Mouse (Mus musculus) liver, embryonic 12.5 days (tissue): ENCODE results near the gene Fzr1. TPM values are rescaled to one million over a fixed set of nuclear protein-coding genes. Genes with fewer than 3 reads are reported as not detected.

Experiments
- ATAC-seq: fragments of 200-750 bp; cut with Nextera tagmentation; 2 replicates; pipeline ENCODE4 v1.8.0; 2017; ENCODE audit warnings: moderate number of reproducible peaks, mild to moderate bottlenecking, moderate library complexity
- H3K27ac ChIP-seq: fragments of 300-500 bp; sonication (generic); 2 replicates; pipeline ENCODE4 v1.5.1; 2016; ENCODE audit warnings: mild to moderate bottlenecking
- H3K27me3 ChIP-seq: fragments of 300-500 bp; sonication (generic); replicated peaks from 2 replicates; pipeline ENCODE4 v1.6.1; 2016; ENCODE audit warnings: mild to moderate bottlenecking, moderate library complexity
- H3K36me3 ChIP-seq: fragments of 300-500 bp; sonication (generic); 2 replicates; pipeline ENCODE4 v1.6.1; 2016; ENCODE audit warnings: mild to moderate bottlenecking, moderate library complexity
- H3K4me1 ChIP-seq: fragments of 300-500 bp; sonication (generic); 2 replicates; pipeline ENCODE4 v1.6.1; 2016
- H3K4me2 ChIP-seq: fragments of 300-500 bp; sonication (generic); 2 replicates; pipeline ENCODE4 v1.6.1; 2016; ENCODE audit warnings: mild to moderate bottlenecking, moderate library complexity
- H3K4me3 ChIP-seq: fragments of 300-500 bp; sonication (generic); 2 replicates; pipeline ENCODE4 v1.5.1; 2016; ENCODE audit warnings: mild to moderate bottlenecking, moderate library complexity
- H3K9ac ChIP-seq: fragments of 300-500 bp; sonication (generic); 2 replicates; pipeline ENCODE4 v1.6.1; 2016; ENCODE audit warnings: mild to moderate bottlenecking, moderate library complexity
- H3K9me3 ChIP-seq: fragments of 300-500 bp; sonication (generic); replicated peaks from 2 replicates; pipeline ENCODE4 v1.6.1; 2016; ENCODE audit warnings: mild to moderate bottlenecking, moderate library complexity
- WGBS: fragments of 180-500 bp; shearing (Covaris S2); methylation state at CpG from one replicate; pipeline ENCODE4 v1.1.7; 2016; ENCODE audit not compliant: insufficient replicate concordance; 5-methylcytosine and 5-hydroxymethylcytosine counted together
- polyA plus RNA-seq: library from polyadenylated mRNA; unstranded; fragments of >200 nt; fragmentation: Nextera tagmentation; extraction: Ambion mirVana; gene quantifications from 2 replicates; pipeline ENCODE4 v1.2.1, GENCODE M21; 2016

Fzr1 gene
- polyA plus RNA-seq, 1 experiment from 2014 or later = 93.8 TPM

DNA sequence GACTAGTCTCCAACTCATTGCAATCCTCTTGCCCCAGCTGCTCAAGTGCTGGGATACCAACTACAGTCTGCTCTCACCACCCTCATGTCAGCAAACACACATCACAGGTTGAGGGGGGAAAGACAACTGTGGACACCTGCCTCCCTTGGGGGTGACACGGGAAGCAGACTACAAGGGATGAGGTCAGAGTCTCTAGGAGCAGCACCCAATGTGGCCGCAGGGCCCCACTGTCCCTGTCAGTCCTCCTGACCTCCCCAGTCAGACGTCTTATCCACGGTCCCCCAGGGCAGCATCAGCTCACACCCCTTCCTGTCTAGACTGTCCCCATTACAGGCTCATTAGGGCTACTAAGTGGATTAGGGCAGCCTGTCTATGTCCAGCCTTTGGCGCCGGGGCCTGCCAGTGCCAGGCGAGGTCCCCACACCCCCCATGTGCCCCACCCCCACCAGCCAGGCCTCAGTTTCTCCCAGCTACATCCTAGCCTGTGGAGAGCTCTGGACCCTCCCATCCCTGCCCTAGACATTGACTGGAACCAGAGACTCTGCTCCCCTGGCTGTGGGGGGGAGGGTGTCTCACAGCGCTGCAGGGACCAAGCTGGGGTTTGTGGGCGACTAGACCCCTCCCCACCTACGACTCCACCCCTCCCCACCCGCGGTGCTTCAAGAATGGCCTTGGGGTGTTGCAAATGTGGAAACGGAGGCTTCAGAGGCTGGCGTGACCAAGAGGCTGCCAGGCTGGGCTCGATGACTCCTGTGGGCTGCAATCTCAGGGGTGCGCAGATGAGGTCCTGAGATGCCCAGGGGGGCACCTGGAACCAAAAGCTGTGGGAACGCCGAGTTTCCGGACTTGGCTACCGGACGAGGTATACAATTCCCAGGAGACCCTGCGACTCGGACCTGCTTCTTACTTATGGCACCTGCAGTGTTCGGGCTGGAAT lies 28.5 kb upstream of the Fzr1 start:
- Histone ChIP-seq H3K9me3 (no peaks in the 10 kb centered on the region), H3K4me3 (peak overlapping the region; percentile 28), H3K27ac (no peak overlapping the region), H3K4me1 (peaks cover 92% of the 10 kb centered on the region), H3K36me3 (peaks cover 19% of the 10 kb centered on the region; the same call in 1 of the 2 replicates), H3K9ac (no peak overlapping the region; the same call in 1 of the 2 replicates), H3K27me3 (peaks cover 70% of the 10 kb centered on the region), H3K4me2 (peak overlapping the region; percentile 50)
- ATAC-seq = no peak
- WGBS = 19% methylated on average over 24 of the region's 24 CpGs

DNA sequence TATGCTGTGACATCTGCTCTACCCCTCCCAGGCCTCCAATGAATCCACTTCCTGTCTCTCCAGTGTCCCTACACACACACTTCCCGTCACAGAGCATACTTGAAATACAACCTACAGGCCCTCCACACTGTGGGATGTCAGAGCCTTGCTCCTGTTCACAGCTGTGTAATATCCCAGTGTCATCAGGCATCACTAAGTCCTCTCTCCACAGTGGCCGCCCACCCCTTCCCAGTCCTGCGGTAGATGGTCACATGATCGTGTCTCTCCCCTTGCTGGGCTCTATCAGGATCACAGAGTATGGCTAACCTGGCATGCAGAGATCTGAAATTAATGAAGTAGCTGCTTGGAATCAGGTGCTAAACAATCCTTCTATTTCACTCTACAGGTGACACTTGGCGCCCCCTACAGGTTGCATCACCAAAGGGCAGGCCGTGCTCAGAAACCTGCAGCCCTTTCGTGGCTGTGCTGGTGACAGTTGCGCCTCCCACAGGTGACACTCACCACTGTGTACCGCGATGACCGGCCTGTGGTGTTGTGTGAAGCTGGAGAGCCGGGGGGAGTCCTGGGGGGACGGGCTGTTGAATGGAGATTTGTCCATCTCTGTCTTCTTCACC lies 27.4 kb upstream of the Fzr1 start:
- Histone ChIP-seq H3K36me3 (peaks cover 22% of the 10 kb centered on the region), H3K4me1 (peaks cover 91% of the 10 kb centered on the region), H3K9ac (no peak overlapping the region), H3K27ac (no peak overlapping the region), H3K4me3 (no peak overlapping the region), H3K9me3 (no peaks in the 10 kb centered on the region), H3K4me2 (no peak overlapping the region), H3K27me3 (peaks cover 70% of the 10 kb centered on the region)
- ATAC-seq = no peak
- 36% methylated on average over 13 of the region's 13 CpGs for WGBS

DNA sequence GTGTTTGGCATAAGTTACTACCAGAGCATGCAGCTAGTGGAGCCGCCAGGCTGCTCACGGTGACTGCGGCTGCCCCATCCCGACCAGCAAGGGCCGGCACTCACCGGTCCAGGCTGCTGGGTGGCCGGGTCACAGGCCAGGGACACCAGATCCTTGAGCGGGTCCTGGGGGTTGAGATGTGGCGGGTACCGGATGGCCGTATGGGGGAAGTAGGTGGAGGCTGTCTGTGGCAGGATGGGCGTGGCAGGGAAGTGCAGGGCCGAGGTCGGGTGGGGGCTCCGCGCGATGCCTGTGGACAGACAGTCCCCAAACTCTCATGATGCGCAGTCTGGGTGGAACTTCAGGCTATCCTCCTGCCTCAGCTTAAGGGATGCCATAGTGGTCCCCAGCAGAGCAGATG lies 26.4 kb upstream of the Fzr1 start:
- 30% methylated on average over 18 of the region's 18 CpGs for WGBS
- H3K4me2 ChIP-seq = 0 out of 2 replicates have a peak overlapping the region, but pooled peaks have one; percentile 2
- no peak overlapping the region for H3K9ac ChIP-seq
- H3K36me3 ChIP-seq = peaks cover 32% of the 10 kb centered on the region
- peaks cover 82% of the 10 kb centered on the region for H3K4me1 ChIP-seq
- ATAC-seq = no peak
- H3K4me3 ChIP-seq = no peak overlapping the region
- peaks cover 79% of the 10 kb centered on the region for H3K27me3 ChIP-seq
- H3K9me3 ChIP-seq = no peaks in the 10 kb centered on the region
- H3K27ac ChIP-seq = no peak overlapping the region

DNA sequence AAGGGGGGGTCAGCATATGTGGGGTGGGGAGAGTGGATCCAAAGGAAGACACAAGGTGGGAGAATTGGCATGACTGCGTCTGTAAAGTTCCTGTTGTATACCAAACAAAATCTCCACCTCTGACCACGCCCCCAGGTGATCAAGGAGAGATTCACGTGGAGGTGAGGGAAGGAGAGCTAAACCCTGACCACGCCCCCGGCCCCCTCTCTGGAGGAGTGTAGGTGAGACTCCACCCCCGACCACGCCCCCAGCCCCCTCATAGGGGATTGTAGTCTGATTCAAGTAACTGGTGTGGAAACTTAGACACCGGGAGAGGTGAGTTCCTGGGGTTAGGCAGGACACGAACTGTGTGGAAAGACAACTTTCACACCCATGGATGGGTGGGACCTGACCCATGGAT lies 25.8 kb upstream of the Fzr1 start:
- 26% methylated on average over 9 of the region's 9 CpGs for WGBS
- Histone ChIP-seq H3K36me3 (peaks cover 37% of the 10 kb centered on the region), H3K4me2 (no peak overlapping the region), H3K27me3 (peaks cover 75% of the 10 kb centered on the region), H3K9me3 (no peaks in the 10 kb centered on the region), H3K4me1 (peaks cover 75% of the 10 kb centered on the region), H3K9ac (no peak overlapping the region), H3K27ac (no peak overlapping the region), H3K4me3 (no peak overlapping the region)
- no peak for ATAC-seq

DNA sequence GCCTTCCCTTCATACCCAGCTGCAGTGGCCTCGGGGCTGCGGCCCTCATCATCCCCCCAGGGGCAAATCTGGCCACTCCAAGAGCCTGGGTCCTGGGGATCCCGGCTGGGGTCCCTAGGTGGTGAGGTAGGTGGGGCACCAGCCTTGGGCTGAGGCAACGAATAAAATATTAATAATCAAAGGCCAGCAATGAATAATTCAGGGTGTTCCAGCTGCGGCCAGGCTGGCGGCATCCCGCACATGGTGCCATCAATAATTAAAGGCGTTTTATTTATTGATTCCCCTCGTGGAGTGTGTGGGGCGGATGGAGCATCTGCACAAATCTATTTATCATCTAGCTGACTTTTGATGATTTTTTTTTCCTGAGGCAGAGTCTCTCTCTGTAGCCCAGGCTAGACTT lies 25.2 kb upstream of the Fzr1 start:
- H3K9ac ChIP-seq = no peak overlapping the region
- no peak for ATAC-seq
- H3K27ac ChIP-seq = no peak overlapping the region; the same call in 1 of the 2 replicates
- no peak overlapping the region for H3K4me2 ChIP-seq
- 71% methylated on average over 10 of the region's 10 CpGs for WGBS
- H3K4me3 ChIP-seq = no peak overlapping the region
- peaks cover 37% of the 10 kb centered on the region for H3K36me3 ChIP-seq
- peaks cover 70% of the 10 kb centered on the region for H3K4me1 ChIP-seq
- H3K9me3 ChIP-seq = no peaks in the 10 kb centered on the region
- H3K27me3 ChIP-seq = peaks cover 70% of the 10 kb centered on the region

DNA sequence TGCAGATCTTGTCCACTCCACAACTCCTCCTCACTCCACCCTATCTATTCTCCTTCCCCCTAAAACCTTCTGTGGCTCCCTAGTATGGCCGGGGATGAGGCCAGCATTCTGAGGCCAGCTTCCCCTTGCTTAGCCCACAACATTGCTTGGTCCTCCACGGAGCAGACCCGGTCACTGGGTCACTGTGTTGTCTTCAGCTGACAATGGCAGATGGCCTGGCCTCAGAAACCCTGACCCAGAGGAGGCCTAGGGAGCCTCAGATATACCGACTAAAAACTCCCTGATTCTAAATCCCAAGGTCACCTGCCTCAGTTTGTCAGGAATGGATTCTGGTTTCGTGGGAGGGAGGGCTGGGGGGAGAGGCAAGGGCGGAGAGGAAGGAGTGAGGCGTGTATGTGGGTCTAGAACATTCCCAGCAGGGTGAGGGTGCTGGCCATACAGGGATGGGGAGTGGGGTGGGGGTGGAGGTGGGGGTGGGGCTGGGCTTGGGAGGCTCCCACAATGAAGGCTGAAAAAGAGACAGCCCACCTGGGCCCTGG lies 24.0 kb upstream of the Fzr1 start:
- no peaks in the 10 kb centered on the region for H3K9me3 ChIP-seq
- peaks cover 57% of the 10 kb centered on the region for H3K4me1 ChIP-seq
- peaks cover 37% of the 10 kb centered on the region for H3K36me3 ChIP-seq
- ATAC-seq = no peak; the same call in 1 of the 2 replicates
- H3K4me2 ChIP-seq = peak overlapping the region; percentile 46
- no peak overlapping the region for H3K4me3 ChIP-seq
- no peak overlapping the region for H3K9ac ChIP-seq
- peaks cover 58% of the 10 kb centered on the region for H3K27me3 ChIP-seq
- WGBS = 39% methylated on average over 7 of the region's 7 CpGs
- H3K27ac ChIP-seq = peak overlapping the region; percentile 70

DNA sequence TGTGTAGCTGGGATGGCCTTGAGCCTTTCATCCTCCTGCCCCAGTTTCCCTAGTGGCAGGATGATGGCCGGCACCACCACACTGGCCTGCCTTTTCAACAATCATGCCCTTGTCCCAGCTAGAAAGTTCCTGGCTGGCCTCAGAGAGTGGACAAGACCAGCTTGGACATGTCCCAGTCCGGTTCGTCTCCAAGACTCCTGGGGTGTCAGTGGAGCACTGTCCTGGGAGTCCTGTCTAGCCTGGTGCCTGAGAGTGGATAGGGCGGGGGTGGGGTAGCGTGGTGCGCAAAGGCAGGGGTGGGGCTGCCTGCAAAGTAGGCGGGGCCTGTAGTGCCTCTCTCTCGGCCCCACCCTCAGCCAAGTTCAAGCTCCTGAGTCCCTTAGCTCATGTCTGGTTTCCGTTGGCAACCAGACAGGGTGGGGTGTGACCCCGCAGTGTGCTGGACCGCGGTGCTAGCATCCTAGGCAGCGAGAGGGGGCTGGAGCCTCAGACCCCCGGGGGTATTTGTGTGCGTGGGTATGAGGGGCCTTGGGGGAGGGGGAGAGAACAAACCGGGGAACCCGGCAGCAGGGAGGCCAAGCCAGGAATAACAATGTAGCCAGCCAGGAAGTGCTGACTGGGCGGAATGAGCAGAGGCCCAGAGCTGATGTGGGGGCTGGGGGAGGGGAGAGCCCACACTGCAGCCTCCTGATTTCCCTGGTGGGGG lies 23.4 kb upstream of the Fzr1 start:
- H3K9ac ChIP-seq = 0 out of 2 replicates have a peak overlapping the region, but pooled peaks have one; percentile 23
- no peak overlapping the region for H3K4me3 ChIP-seq
- no peaks in the 10 kb centered on the region for H3K9me3 ChIP-seq
- H3K4me1 ChIP-seq = peaks cover 51% of the 10 kb centered on the region
- peaks cover 33% of the 10 kb centered on the region for H3K36me3 ChIP-seq
- 7% methylated on average over 18 of the region's 18 CpGs for WGBS
- H3K27me3 ChIP-seq = peaks cover 51% of the 10 kb centered on the region
- ATAC-seq = peak; percentile 80
- peak overlapping the region; percentile 73 for H3K27ac ChIP-seq
- H3K4me2 ChIP-seq = peak overlapping the region; percentile 46

DNA sequence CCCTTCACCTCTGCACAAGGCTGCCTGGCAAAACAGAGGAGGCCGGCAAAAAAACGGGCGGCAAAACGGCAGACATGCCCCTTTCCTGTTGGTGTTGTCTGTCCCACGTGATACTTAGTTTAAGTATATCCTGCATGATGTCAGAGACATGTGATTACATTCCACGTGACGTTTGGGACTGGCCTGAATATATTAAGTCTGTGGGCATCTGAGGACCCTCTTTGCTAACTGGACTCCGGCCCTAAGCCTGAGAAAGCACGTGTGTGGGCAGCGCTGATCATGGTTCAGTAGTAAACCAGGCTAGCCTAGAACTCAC lies 22.8 kb upstream of the Fzr1 start:
- ATAC-seq = no peak; the same call in 1 of the 2 replicates
- Histone ChIP-seq H3K4me2 (peak overlapping the region; percentile 46), H3K27ac (peak overlapping the region; percentile 73)

DNA sequence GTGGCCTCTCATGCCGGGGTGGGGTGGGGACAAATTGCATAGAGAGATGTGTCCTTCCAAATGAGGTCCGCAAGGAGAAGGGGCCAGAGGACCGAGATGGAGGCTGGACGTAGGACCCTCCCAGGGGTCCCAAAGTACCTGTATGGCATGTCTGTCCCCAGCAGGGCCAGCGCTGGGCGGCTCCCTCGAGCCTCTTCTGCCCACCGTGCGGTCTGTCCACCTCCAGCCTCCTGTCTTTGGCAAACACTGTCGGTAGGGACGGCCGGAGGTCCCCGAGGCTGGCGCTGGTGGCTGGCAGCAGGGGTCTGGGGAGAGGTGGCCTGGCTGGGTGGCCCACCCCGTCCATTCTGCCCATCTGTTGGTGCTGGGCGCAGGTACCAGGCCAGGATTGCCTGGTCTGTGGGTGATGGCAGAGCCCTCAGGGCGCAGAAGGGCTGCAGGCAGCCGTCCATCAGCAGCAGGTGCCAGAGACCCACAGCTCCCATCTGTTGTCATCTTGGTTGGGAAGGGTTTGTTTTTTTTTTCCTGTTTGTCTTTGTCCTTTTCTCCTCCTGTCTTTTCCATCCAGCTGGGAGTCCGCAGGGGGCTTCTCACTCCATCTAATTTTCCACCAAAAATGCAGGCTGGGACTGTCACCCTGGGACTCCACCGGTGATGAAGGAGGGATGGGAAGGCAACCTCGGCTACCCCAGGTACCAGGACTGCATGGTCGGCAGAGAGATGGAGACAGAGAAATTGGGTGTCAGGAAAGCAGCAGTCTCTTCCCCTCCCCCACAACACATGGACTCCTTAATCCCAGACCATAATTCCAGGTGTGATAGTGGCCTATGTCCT lies 22.3 kb upstream of the Fzr1 start:
- Histone ChIP-seq H3K36me3 (peaks cover 27% of the 10 kb centered on the region), H3K9me3 (no peaks in the 10 kb centered on the region), H3K9ac (no peak overlapping the region), H3K27me3 (peaks cover 40% of the 10 kb centered on the region), H3K27ac (no peak overlapping the region), H3K4me3 (no peak overlapping the region), H3K4me1 (peaks cover 44% of the 10 kb centered on the region), H3K4me2 (0 out of 2 replicates have a peak overlapping the region, but pooled peaks have one; percentile 46)
- ATAC-seq = no peak
- WGBS = 76% methylated on average over 22 of the region's 22 CpGs

More for the DNA sequence above, 22.8 kb upstream of the Fzr1 start:
- H3K4me3 ChIP-seq = no peak overlapping the region
- peaks cover 33% of the 10 kb centered on the region for H3K36me3 ChIP-seq
- no peaks in the 10 kb centered on the region for H3K9me3 ChIP-seq
- peaks cover 46% of the 10 kb centered on the region for H3K4me1 ChIP-seq
- 37% methylated on average over 10 of the region's 10 CpGs for WGBS
- H3K9ac ChIP-seq = no peak overlapping the region
- H3K27me3 ChIP-seq = peaks cover 46% of the 10 kb centered on the region

DNA sequence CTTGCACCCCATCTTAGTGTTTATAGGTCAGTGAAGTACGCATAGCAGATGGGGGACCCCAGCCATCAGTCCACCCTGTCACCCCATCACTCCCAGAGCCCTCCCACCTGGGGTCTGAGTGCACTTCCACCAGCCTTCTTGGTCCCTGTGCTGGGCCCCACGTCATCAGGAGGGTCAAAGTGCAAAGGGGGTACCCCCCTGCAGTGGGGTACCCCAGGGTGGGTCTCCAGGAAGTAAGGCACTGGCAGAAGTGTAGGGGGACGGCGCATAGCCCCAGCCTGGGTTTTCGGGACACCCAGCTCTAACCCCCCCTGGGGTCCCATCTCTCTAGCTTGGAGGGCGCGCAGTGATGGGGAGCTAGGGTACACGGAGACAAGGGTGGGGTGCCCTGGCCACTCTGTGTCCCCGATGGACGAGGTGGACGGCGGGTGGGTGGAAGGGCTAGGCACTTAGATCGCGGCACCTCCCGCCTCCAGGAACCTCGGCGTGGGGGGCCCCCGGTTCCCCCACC lies 21.5 kb upstream of the Fzr1 start:
- Histone ChIP-seq H3K27ac (no peak overlapping the region), H3K36me3 (peaks cover 26% of the 10 kb centered on the region), H3K4me3 (no peak overlapping the region), H3K4me1 (peaks cover 38% of the 10 kb centered on the region), H3K9ac (no peak overlapping the region), H3K4me2 (no peak overlapping the region), H3K27me3 (peaks cover 35% of the 10 kb centered on the region), H3K9me3 (no peaks in the 10 kb centered on the region)
- ATAC-seq = no peak
- WGBS = 82% methylated on average over 18 of the region's 18 CpGs

DNA sequence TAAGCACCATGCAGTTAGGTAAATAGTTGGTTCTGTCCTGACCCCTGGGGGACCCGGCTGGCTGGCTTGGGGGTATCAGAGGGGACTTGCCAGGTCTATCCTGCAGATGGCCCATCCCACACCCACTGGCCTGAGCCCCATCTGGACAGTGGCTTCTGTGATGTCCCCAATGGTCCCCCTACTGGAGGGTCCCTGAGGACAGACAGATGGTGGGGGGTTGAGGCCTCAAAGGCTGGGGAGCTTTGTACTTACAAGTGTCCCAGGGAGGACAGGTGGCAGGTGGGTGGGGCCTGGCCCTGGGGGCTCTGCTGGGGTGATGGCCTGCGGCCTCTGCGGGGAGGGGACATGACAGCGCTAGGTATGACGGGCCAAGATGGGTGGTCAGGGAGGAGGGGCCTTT lies 21.0 kb upstream of the Fzr1 start:
- peaks cover 20% of the 10 kb centered on the region for H3K36me3 ChIP-seq
- ATAC-seq = no peak
- 70% methylated on average over 5 of the region's 5 CpGs for WGBS

More for the DNA sequence above, 21.0 kb upstream of the Fzr1 start:
- Histone ChIP-seq H3K9me3 (no peaks in the 10 kb centered on the region), H3K9ac (no peak overlapping the region), H3K4me3 (no peak overlapping the region), H3K4me2 (no peak overlapping the region), H3K27ac (no peak overlapping the region), H3K4me1 (peaks cover 35% of the 10 kb centered on the region), H3K27me3 (peaks cover 29% of the 10 kb centered on the region)
